ENCODE assay signal across 28 mouse cellular contexts in the genomic region with DNA sequence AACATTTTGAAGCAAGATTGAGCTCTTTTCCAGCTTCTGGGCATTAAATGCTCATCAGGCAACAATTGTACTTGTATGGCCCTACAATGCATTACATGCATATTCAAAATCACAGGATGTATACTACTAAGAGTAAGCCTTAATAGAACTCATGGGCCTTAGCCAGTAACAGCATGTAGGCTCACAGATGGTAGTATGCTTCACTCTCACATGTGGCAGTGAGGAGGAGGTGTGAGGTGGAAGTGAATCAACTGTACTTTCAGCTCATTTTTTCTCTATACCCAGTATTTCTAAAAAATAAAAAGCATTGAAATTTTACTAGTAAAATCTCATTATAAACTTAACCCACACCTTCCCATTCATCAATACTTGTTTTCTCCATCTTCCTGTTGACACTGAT. TPM values are rescaled to one million over a fixed set of nuclear protein-coding genes. Genes with fewer than 3 reads are reported as not detected.
DNase-seq lines count a peak whose midpoint lies in the region; ATAC-seq and TF ChIP-seq lines count a peak whose summit lies in the region.
"Had no signal": no experiment of that assay in that cellular context is flagged by ENCODE, and none has a peak within 500 bp of the region (broad histone marks: within the 10 kb centered on the region; RNA-seq: fewer than 3 reads in every experiment).

No protein-coding gene starts in this region.

- no peak overlapping the region for H3K27ac ChIP-seq in liver, postnatal 0 days (ENCODE audit: low read depth)
- H3K27ac ChIP-seq: embryonic facial prominence, embryonic 13.5 days; forebrain, embryonic 12.5 days; gastrocnemius, adult 2 months; heart, embryonic 15.5 days; hindbrain, embryonic 13.5 days; left cerebral cortex, adult 2 months; limb, embryonic 13.5 days; liver, embryonic 12.5 days; midbrain, embryonic 12.5 days had no signal

- TF ChIP-seq EP300 in liver, postnatal 0 days (IDR thresholded peaks at IDR 0.05; ENCODE audit: low read depth): no peak

- ATAC-seq in liver, postnatal 0 days: no peak
- ATAC-seq: activated CD4-positive, CD25-positive, alpha-beta regulatory T cell, adult 4 months; liver, embryonic 12.5 days had no signal

- H3K9ac ChIP-seq in liver, postnatal 0 days (replicated peaks): no peak overlapping the region
- H3K9ac ChIP-seq: embryonic facial prominence, embryonic 13.5 days; forebrain, embryonic 12.5 days; heart, embryonic 15.5 days; hindbrain, embryonic 13.5 days; limb, embryonic 13.5 days; liver, embryonic 12.5 days; midbrain, embryonic 12.5 days had no signal

- H3K4me2 ChIP-seq in liver, postnatal 0 days (ENCODE audit: low read depth, low read length): no peak overlapping the region
- H3K4me2 ChIP-seq: embryonic facial prominence, embryonic 13.5 days; forebrain, embryonic 12.5 days; heart, embryonic 15.5 days; hindbrain, embryonic 13.5 days; limb, embryonic 13.5 days; liver, embryonic 12.5 days; midbrain, embryonic 12.5 days had no signal

- TF ChIP-seq CTCF in brain, embryonic 14.5 days (IDR thresholded peaks at IDR 0.05; ENCODE audit: borderline replicate concordance, extremely low read depth, insufficient read depth, insufficient read length): no peak
- no peak for TF ChIP-seq CTCF in liver, postnatal 0 days (IDR thresholded peaks at IDR 0.05; ENCODE audit: low read depth)

- H3K4me3 ChIP-seq in liver, postnatal 0 days (ENCODE audit: low read depth, low read length): no peak overlapping the region
- H3K4me3 ChIP-seq: embryonic facial prominence, embryonic 13.5 days; erythroblast, embryonic 14.5 days; forebrain, embryonic 12.5 days; gastrocnemius, adult 2 months; heart, embryonic 15.5 days; hindbrain, embryonic 13.5 days; left cerebral cortex, adult 2 months; limb, embryonic 13.5 days; liver, embryonic 12.5 days; midbrain, embryonic 12.5 days had no signal

- no peak for TF ChIP-seq POLR2A in brain, embryonic 14.5 days (IDR thresholded peaks at IDR 0.05; ENCODE audit: borderline replicate concordance, extremely low read depth, insufficient read depth, insufficient read length, poor library complexity, severe bottlenecking)

- no peaks in the 10 kb centered on the region for H3K9me3 ChIP-seq in liver, postnatal 0 days (ENCODE audit: low read length)
- H3K9me3 ChIP-seq: embryonic facial prominence, embryonic 13.5 days; forebrain, embryonic 12.5 days; heart, embryonic 15.5 days; hindbrain, embryonic 13.5 days; limb, embryonic 13.5 days; liver, embryonic 12.5 days; midbrain, embryonic 12.5 days had no signal

- H3K36me3 ChIP-seq in liver, postnatal 0 days (replicated peaks; ENCODE audit: insufficient read depth, low read length): peaks cover 5% of the 10 kb centered on the region

- intact Hi-C loops in left cerebral cortex, postnatal 36 days (cut with DNase I): no loop called here

- no peaks in the 10 kb centered on the region for H3K27me3 ChIP-seq in liver, postnatal 0 days (ENCODE audit: insufficient read depth, low read length)
- H3K27me3 ChIP-seq: embryonic facial prominence, embryonic 13.5 days; forebrain, embryonic 12.5 days; heart, embryonic 15.5 days; hindbrain, embryonic 13.5 days; limb, embryonic 13.5 days; liver, embryonic 12.5 days; midbrain, embryonic 12.5 days had no signal

- H3K4me1 ChIP-seq in liver, postnatal 0 days (ENCODE audit: insufficient read depth): no peaks in the 10 kb centered on the region
- H3K4me1 ChIP-seq: embryonic facial prominence, embryonic 13.5 days; forebrain, embryonic 12.5 days; heart, embryonic 15.5 days; hindbrain, embryonic 13.5 days; limb, embryonic 13.5 days; midbrain, embryonic 12.5 days had no signal

- DNase-seq in layer of hippocampus, adult 18-20 months (ENCODE audit: low spot score in 2 of 2): peak; percentile 68 to 88
- DNase-seq in layer of hippocampus, postnatal 10 days (ENCODE audit: low spot score in 2 of 2): no peak
- peak; percentile 7 for DNase-seq in brain, embryonic 14.5 days (ENCODE audit: low read depth)
- DNase-seq in layer of hippocampus, adult 9-11 months: peak; percentile 81
- DNase-seq in left cerebral cortex, postnatal 36 days (ENCODE audit: low spot score in 2 of 2): peak; percentile 47 to 62
- DNase-seq in cerebellum, adult 8-10 months: no peak
- no peak for DNase-seq in liver, postnatal 0 days
- no peak for DNase-seq in gastrocnemius, postnatal 4 days (ENCODE audit: low spot score in 2 of 2)
- DNase-seq: adrenal gland, adult 8-10 months; cerebellum, adult 2 months; cerebellum, postnatal 36 days; embryo, embryonic 11 days; gastrocnemius, adult 2 months; heart, postnatal 36 days; kidney, adult 2 months; kidney, postnatal 10 days; lung, adult 2 months; thymus, postnatal 25 days had no signal

RNA-seq across cellular contexts. Expression of gene Akap11, which starts 45.2 kb away (rescaled TPM):
- 100 to 1,000 TPM; 183 to 188 TPM for total RNA-seq in layer of hippocampus, adult 18-20 months (2021)
- total RNA-seq in layer of hippocampus, postnatal 10 days (2021): 100 to 1,000 TPM; 155 to 162 TPM
- polyA plus RNA-seq in brain, embryonic 14.5 days (2012; rRNA removed): 35.1 and 43.8 TPM in 2 replicates
- 100 to 1,000 TPM; 160 to 181 TPM for total RNA-seq in left cerebral cortex, postnatal 36 days (2021)
- 3.6 and 4.1 TPM in 2 replicates for polyA plus RNA-seq in liver, postnatal 0 days (2015; fragmentation: Nextera tagmentation; extraction: Ambion mirVana)
- total RNA-seq in gastrocnemius, postnatal 4 days (2021): 10 to 100 TPM; 43.4 to 51.8 TPM

Comparison
In these comparisons a context has a peak if more than half of its experiments do, and no peak if none do; other contexts are left out.
1. DNase-seq: peak in layer of hippocampus, adult 18-20 months (2 of 2), brain, embryonic 14.5 days (single experiment), layer of hippocampus, adult 9-11 months (single experiment) and left cerebral cortex, postnatal 36 days (2 of 2); none in layer of hippocampus, postnatal 10 days (0 of 2), cerebellum, adult 8-10 months (single experiment), liver, postnatal 0 days (single experiment) and gastrocnemius, postnatal 4 days (0 of 2).